Mouse (Mus musculus): ENCODE data around the gene Brd1.

- TF ChIP-seq CTCF (IDR thresholded peaks at IDR 0.05; ENCODE audit: borderline replicate concordance, insufficient read depth, low read depth, low read length) (no peak), POLR2A (IDR thresholded peaks at IDR 0.05; ENCODE audit: borderline replicate concordance, insufficient read depth, low read length) (no peak)
Observed at GRCm38 (mm10) chr15:88754896-88755295, 20.9 kb upstream of the Brd1 start.

Measured in cerebellum, adult 2 months (tissue).